Comparison of ENCODE assay signal across 20 mouse cellular contexts in the genomic region with DNA sequence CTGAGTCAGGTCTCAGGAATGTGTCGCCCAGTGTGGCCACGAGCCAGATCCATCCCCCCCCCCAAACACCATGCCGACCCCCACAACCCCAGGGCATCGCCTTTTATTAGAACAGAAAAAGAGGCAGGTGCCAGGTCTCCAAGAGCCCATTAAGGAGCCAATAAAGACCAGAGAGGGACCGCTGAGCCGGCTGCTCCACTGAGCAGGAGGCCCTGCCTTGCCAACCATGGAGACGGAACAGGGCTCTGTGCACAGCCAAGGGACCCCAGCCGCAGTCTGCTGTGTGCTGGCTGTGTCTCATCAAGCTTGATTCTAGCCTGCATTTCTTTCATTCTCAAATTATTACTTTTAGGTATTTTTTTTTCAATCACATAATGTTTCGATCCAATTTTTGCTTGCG.
DNase-seq lines count a peak whose midpoint lies in the region; ATAC-seq and TF ChIP-seq lines count a peak whose summit lies in the region.
"Had no signal": no experiment of that assay in that cellular context is flagged by ENCODE, and none has a peak within 500 bp of the region (broad histone marks: within the 10 kb centered on the region; RNA-seq: fewer than 3 reads in every experiment).

No protein-coding gene starts in this region.

- peak; percentile 51 to 75 for DNase-seq in cerebellum, postnatal 10 days
- no peak for DNase-seq in cerebellum, adult 8-10 months
- DNase-seq in left cerebral cortex, postnatal 4 days: peak; percentile 25
- no peak for DNase-seq in left cerebral cortex, adult 9 months (ENCODE audit: low spot score in 2 of 2)
- no peak for DNase-seq in limb, embryonic 10.5 days (ENCODE audit: low spot score)
- DNase-seq in B cell, adult 2 months: no peak
- DNase-seq in gastrocnemius, adult 2 months: no peak
- DNase-seq: adrenal gland, adult 8-10 months; adrenal gland, postnatal 14 days; adrenal gland, postnatal 36 days; cerebellum, adult 11 months; embryo, embryonic 11 days had no signal

- no peak overlapping the region for H3K9ac ChIP-seq in limb, embryonic 13.5 days
- H3K9ac ChIP-seq: embryonic facial prominence, embryonic 13.5 days; embryonic facial prominence, embryonic 15.5 days; forebrain, embryonic 12.5 days had no signal

- no peak overlapping the region for H3K4me2 ChIP-seq in limb, embryonic 13.5 days (replicated peaks)
- H3K4me2 ChIP-seq: embryonic facial prominence, embryonic 13.5 days; embryonic facial prominence, embryonic 15.5 days; forebrain, embryonic 12.5 days had no signal

- ATAC-seq in limb, embryonic 13.5 days (ENCODE audit: low FRiP score, low read depth): 0 out of 2 replicates have a peak, but pooled peaks have one; percentile 31
- ATAC-seq: forebrain, embryonic 14.5 days; forebrain, embryonic 16.5 days had no signal

- no peaks in the 10 kb centered on the region for H3K9me3 ChIP-seq in limb, embryonic 10.5 days (replicated peaks)
- no peaks in the 10 kb centered on the region for H3K9me3 ChIP-seq in limb, embryonic 13.5 days
- H3K9me3 ChIP-seq: embryonic facial prominence, embryonic 13.5 days; embryonic facial prominence, embryonic 15.5 days; forebrain, embryonic 10.5 days; forebrain, embryonic 12.5 days had no signal

- no peaks in the 10 kb centered on the region for H3K36me3 ChIP-seq in limb, embryonic 10.5 days
- no peaks in the 10 kb centered on the region for H3K36me3 ChIP-seq in limb, embryonic 13.5 days
- H3K36me3 ChIP-seq: embryonic facial prominence, embryonic 13.5 days; embryonic facial prominence, embryonic 15.5 days; forebrain, embryonic 10.5 days; forebrain, embryonic 12.5 days had no signal

- intact Hi-C loops in left cerebral cortex, postnatal 4 days (cut with DNase I): no loop called here
- intact Hi-C loops in gastrocnemius, adult 2 months (cut with DNase I): no loop called here

- WGBS in limb, embryonic 10.5 days: 83% methylated on average over 10 of the region's 10 CpGs
- 36% methylated on average over 10 of the region's 10 CpGs for WGBS in limb, embryonic 13.5 days

- TF ChIP-seq CTCF in gastrocnemius, adult 2 months (IDR thresholded peaks at IDR 0.05): no peak

- H3K27ac ChIP-seq in limb, embryonic 10.5 days: 0 out of 2 replicates have a peak overlapping the region, but pooled peaks have one; percentile 2
- H3K27ac ChIP-seq in limb, embryonic 13.5 days: peak overlapping the region; percentile 28; the same call in 1 of the 2 replicates
- no peak overlapping the region for H3K27ac ChIP-seq in gastrocnemius, adult 2 months
- H3K27ac ChIP-seq: embryonic facial prominence, embryonic 13.5 days; embryonic facial prominence, embryonic 15.5 days; forebrain, embryonic 10.5 days; forebrain, embryonic 12.5 days had no signal

- peaks cover 37% of the 10 kb centered on the region for H3K4me1 ChIP-seq in limb, embryonic 10.5 days
- peaks cover 46% of the 10 kb centered on the region for H3K4me1 ChIP-seq in limb, embryonic 13.5 days
- H3K4me1 ChIP-seq: forebrain, embryonic 12.5 days had no signal

- no peaks in the 10 kb centered on the region for H3K27me3 ChIP-seq in limb, embryonic 10.5 days (ENCODE audit: low read depth, poor library complexity, severe bottlenecking)
- H3K27me3 ChIP-seq in limb, embryonic 13.5 days: no peaks in the 10 kb centered on the region
- H3K27me3 ChIP-seq: embryonic facial prominence, embryonic 13.5 days; embryonic facial prominence, embryonic 15.5 days had no signal

- no peak overlapping the region for H3K4me3 ChIP-seq in limb, embryonic 10.5 days
- no peak overlapping the region for H3K4me3 ChIP-seq in limb, embryonic 13.5 days
- H3K4me3 ChIP-seq in gastrocnemius, adult 2 months: no peak overlapping the region
- H3K4me3 ChIP-seq: embryonic facial prominence, embryonic 13.5 days; embryonic facial prominence, embryonic 15.5 days; erythroblast, embryonic 14.5 days; forebrain, embryonic 10.5 days; forebrain, embryonic 12.5 days had no signal

Comparison
In these comparisons a context has a peak if more than half of its experiments do, and no peak if none do; other contexts are left out.
1. DNase-seq: peak in cerebellum, postnatal 10 days (2 of 2) and left cerebral cortex, postnatal 4 days (single experiment); none in cerebellum, adult 8-10 months (single experiment), left cerebral cortex, adult 9 months (0 of 2), limb, embryonic 10.5 days (single experiment), B cell, adult 2 months (0 of 2) and gastrocnemius, adult 2 months (single experiment).